Mouse (Mus musculus): Measurements from ENCODE around the gene Tut4. TPM values are rescaled to one million over a fixed set of nuclear protein-coding genes. Genes with fewer than 3 reads are reported as not detected.

Tut4 gene
- polyA plus RNA-seq (2012; rRNA removed) = 127 and 129 TPM in 2 replicates

GRCm38 (mm10) chr4:108459231-108460155 is at the start of gene Tut4:
Gene Tut4 (plus strand): TSS chr4:108459426.

DNA sequence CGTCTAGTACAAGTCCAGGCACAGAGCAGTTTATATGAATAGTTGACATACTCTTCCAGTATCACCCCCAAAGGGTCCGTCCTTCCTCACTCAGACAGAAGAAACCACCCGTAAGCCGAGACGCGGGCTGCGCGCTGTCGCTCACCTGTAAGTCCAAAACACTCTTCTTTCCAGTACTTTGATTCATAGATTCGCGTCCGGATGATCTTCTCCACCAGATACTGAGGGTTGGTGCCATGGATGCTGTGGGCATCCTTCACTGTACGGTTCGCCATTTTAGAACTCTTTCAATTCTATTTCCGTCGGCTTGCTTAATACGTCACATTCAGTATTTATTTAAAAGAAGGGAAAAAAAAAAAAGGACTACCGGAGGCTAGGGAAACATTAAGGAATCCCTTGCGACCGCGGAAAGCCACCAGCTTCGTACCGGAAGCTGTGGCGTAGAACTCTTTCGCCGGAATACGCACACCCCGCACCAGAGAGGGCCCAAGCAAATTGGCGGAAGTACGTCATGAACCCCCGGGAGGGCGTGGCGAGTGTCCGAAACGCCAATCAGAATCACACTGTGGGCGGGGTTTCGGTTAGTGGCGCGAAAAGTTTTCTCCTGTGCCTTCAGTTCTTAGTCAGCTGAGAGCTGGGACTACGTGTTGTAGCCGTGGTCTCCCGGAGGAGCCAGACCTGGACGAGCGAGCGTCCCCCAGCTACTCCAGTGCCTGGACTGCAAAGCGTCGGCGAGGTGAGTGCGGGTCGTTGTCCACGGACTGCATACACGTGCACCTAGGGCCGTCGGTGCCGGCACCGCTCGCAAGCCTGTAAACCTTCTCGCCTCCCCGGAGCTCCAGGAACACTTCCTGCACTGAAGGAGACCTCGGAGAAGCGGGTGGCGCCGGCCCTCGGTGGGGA is 119.9 kb downstream of the Tut4 start, which contains the start of the genes Prpf38a and Orc1:
Gene Prpf38a, minus strand, starts transcription at position 497 of the 903 bp plus-strand sequence.
Gene Orc1, plus strand, starts transcription at position 584 of the 903 bp plus-strand sequence.

Other genes starting within 250 kb of the Tut4 start
- gene Zyg11a, start 241.4 kb upstream of the Tut4 start, polyA plus RNA-seq (2012; rRNA removed) = 0.04 and 0.12 TPM in 2 replicates
- 58.8 and 61.6 TPM in 2 replicates for gene Zyg11b, start 158.3 kb upstream of the Tut4 start, polyA plus RNA-seq (2012; rRNA removed)
- 19.0 and 19.8 TPM in 2 replicates for gene Coa7, start 131.3 kb upstream of the Tut4 start, polyA plus RNA-seq (2012; rRNA removed)
- gene Shisal2a, start 76.1 kb upstream of the Tut4 start, polyA plus RNA-seq (2012; rRNA removed) = 1.5 and 2.5 TPM in 2 replicates
- 16.1 and 25.5 TPM in 2 replicates for gene Gpx7, start 52.5 kb upstream of the Tut4 start, polyA plus RNA-seq (2012; rRNA removed)
- 55.2 and 55.9 TPM in 2 replicates for gene Prpf38a, start 119.9 kb downstream of the Tut4 start, polyA plus RNA-seq (2012; rRNA removed)
- gene Orc1, start 120.0 kb downstream of the Tut4 start, polyA plus RNA-seq (2012; rRNA removed) = 0.74 and 1.0 TPM in 2 replicates
- gene Cc2d1b, start 160.5 kb downstream of the Tut4 start, polyA plus RNA-seq (2012; rRNA removed) = 42.7 and 45.0 TPM in 2 replicates